Mouse (Mus musculus): ENCODE measurements at regions not wholly inside any gene's neighbourhood (a gene's known extent, or its start where the extent isn't known, plus 50 kb on each side); places are given as distances from the start of the nearest gene placed in this dataset.

DNA sequence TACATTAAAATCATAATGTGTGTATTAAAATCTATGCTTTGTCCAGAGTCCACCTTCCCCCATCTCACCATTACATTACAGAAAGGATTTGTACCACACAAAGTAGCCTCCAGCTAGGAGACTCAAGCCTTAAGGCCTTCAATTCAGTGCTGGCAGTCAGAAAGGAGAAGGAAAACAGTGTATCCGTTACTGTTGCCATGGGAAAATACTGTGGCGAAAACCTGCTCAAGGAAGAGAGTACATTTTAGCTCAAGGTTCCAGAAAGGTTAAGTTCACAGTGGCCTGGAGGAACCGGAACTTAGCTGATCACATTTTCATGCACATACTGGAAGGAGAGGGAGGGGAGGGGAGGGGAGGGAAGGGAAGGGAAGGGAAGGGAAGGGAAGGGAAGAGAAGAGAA is 231.8 kb upstream of the Irx5 start:
- no peak for TF ChIP-seq CTCF (IDR thresholded peaks at IDR 0.05; ENCODE audit: low read depth, low read length)
- no peak for TF ChIP-seq TAL1 (conservative IDR thresholded peaks at IDR 0.05; ENCODE audit: low read depth, low read length)
